Mouse (Mus musculus) embryonic facial prominence, embryonic 12.5 days (tissue): ENCODE measurements around the gene Egfem1. TPM values are rescaled to one million over a fixed set of nuclear protein-coding genes. Genes with fewer than 3 reads are reported as not detected.
A peak's percentile ranks its signal among the peaks of the same experiment; 100 is the strongest.

ENCODE experiments used
- ATAC-seq: fragments of 200-750 bp; cut with Nextera tagmentation; 2 replicates; pipeline ENCODE4 v1.8.0; 2017; ENCODE audit not compliant: insufficient number of reproducible peaks, insufficient read depth, low FRiP score, low TSS enrichment
- H3K27ac ChIP-seq: fragments of 300-500 bp; sonication (generic); 2 replicates; pipeline ENCODE4 v1.5.1; 2016; ENCODE audit warnings: mild to moderate bottlenecking
- H3K27me3 ChIP-seq: fragments of 300-500 bp; sonication (generic); 2 replicates; pipeline ENCODE4 v1.6.1; 2016; ENCODE audit warnings: mild to moderate bottlenecking, moderate library complexity
- H3K36me3 ChIP-seq: fragments of 300-500 bp; sonication (generic); 2 replicates; pipeline ENCODE4 v1.6.1; 2016; ENCODE audit warnings: mild to moderate bottlenecking
- H3K4me1 ChIP-seq: fragments of 300-500 bp; sonication (generic); 2 replicates; pipeline ENCODE4 v1.6.1; 2016
- H3K4me2 ChIP-seq: fragments of 300-500 bp; sonication (generic); replicated peaks from 2 replicates; pipeline ENCODE4 v1.6.1; 2016; ENCODE audit warnings: mild to moderate bottlenecking, moderate library complexity
- H3K4me3 ChIP-seq: fragments of 300-500 bp; sonication (generic); 2 replicates; pipeline ENCODE4 v1.5.1; 2016; ENCODE audit warnings: mild to moderate bottlenecking
- H3K9ac ChIP-seq: fragments of 300-500 bp; sonication (generic); 2 replicates; pipeline ENCODE4 v1.6.1; 2016; ENCODE audit warnings: mild to moderate bottlenecking, moderate library complexity
- H3K9me3 ChIP-seq: fragments of 300-500 bp; sonication (generic); 2 replicates; pipeline ENCODE4 v1.6.1; 2016; ENCODE audit warnings: mild to moderate bottlenecking, moderate library complexity
- WGBS: fragments of 180-500 bp; shearing (Covaris S2); methylation state at CpG from one replicate; pipeline ENCODE4 v1.1.7; 2016; 5-methylcytosine and 5-hydroxymethylcytosine counted together
- polyA plus RNA-seq: library from polyadenylated mRNA; unstranded; fragments of >200 nt; fragmentation: Nextera tagmentation; extraction: Ambion mirVana; gene quantifications from 2 replicates; pipeline ENCODE4 v1.2.1, GENCODE M21; 2016

The Egfem1 gene
- polyA plus RNA-seq, 1 experiment from 2014 or later, result 5.5 TPM

GRCm38 (mm10) chr3:29222414-29222813, 140.6 kb downstream of the Egfem1 start:
- WGBS, result 84% methylated on average over 2 of the region's 2 CpGs
- H3K4me1 ChIP-seq, result no peaks in the 10 kb centered on the region
- no peaks in the 10 kb centered on the region for H3K9me3 ChIP-seq
- no peak overlapping the region for H3K4me3 ChIP-seq
- no peak for ATAC-seq
- H3K27ac ChIP-seq, result no peak overlapping the region
- no peaks in the 10 kb centered on the region for H3K36me3 ChIP-seq
- no peaks in the 10 kb centered on the region for H3K27me3 ChIP-seq
- no peak overlapping the region for H3K9ac ChIP-seq
- no peak overlapping the region for H3K4me2 ChIP-seq

DNA sequence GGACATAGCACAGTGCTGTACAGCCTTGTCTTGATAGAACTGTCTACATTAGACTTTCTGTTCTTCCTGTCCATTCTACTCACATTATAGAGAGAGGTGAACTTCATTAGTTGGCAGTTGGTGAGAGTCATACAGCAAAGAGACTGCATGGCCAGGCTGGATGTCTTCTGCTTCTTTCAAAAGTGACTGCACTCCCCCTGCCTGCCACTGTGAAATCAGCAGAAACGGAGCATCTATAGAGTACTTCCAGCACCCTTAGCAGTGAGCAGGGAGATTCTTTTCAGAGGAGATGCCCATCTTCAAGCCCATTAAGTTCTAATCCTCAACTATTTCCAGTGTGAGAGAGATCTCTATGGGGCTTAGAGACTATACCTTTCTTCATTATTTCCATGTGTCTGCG, 147.9 kb downstream of the Egfem1 start:
- ATAC-seq, result no peak
- H3K9me3 ChIP-seq, result no peaks in the 10 kb centered on the region
- H3K36me3 ChIP-seq, result no peaks in the 10 kb centered on the region
- H3K4me3 ChIP-seq, result no peak overlapping the region
- 50% methylated on average over 2 of the region's 2 CpGs for WGBS
- no peaks in the 10 kb centered on the region for H3K4me1 ChIP-seq
- no peak overlapping the region for H3K4me2 ChIP-seq
- H3K27ac ChIP-seq, result no peak overlapping the region
- H3K9ac ChIP-seq, result no peak overlapping the region
- no peaks in the 10 kb centered on the region for H3K27me3 ChIP-seq

- no peaks in the 10 kb centered on the region for H3K36me3 ChIP-seq
- H3K4me2 ChIP-seq, result no peak overlapping the region
- no peaks in the 10 kb centered on the region for H3K4me1 ChIP-seq
- H3K27ac ChIP-seq, result no peak overlapping the region
- H3K4me3 ChIP-seq, result no peak overlapping the region
- H3K27me3 ChIP-seq, result no peaks in the 10 kb centered on the region
- no peak for ATAC-seq
- H3K9ac ChIP-seq, result no peak overlapping the region
- H3K9me3 ChIP-seq, result no peaks in the 10 kb centered on the region
- WGBS, result 51% methylated on average over 4 of the region's 4 CpGs
Measured at GRCm38 (mm10) chr3:29235477-29235876, 153.7 kb downstream of the Egfem1 start.

- Histone ChIP-seq H3K9me3 (no peaks in the 10 kb centered on the region), H3K27ac (no peak overlapping the region), H3K9ac (no peak overlapping the region), H3K36me3 (no peaks in the 10 kb centered on the region), H3K4me2 (no peak overlapping the region), H3K4me1 (no peaks in the 10 kb centered on the region), H3K27me3 (no peaks in the 10 kb centered on the region), H3K4me3 (no peak overlapping the region)
- 74% methylated on average over 5 of the region's 5 CpGs for WGBS
- ATAC-seq, result no peak
Measured at GRCm38 (mm10) chr3:29236517-29236916, 154.7 kb downstream of the Egfem1 start.

DNA sequence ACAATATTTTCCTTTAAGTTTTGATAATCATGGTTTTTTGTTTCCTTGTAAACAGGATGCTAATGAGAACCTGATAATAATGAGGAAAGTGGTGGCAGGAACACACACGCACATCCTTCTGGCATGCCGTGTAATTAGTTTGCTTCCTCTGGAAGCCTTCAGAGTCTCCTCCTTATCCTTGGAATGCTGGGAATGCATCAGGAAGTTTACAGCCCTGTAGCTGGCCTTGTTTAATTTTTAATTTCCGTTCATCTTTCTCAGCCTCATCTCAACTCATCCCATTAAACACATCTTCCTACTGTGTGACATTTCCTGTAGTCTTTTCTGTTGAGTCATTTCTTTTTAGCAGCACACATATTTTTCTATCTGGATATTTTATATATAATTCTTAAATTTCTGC, 161.8 kb downstream of the Egfem1 start:
- no peak overlapping the region for H3K27ac ChIP-seq
- no peaks in the 10 kb centered on the region for H3K4me1 ChIP-seq
- 22% methylated on average over 3 of the region's 3 CpGs for WGBS
- H3K9ac ChIP-seq, result no peak overlapping the region
- no peaks in the 10 kb centered on the region for H3K36me3 ChIP-seq
- H3K27me3 ChIP-seq, result no peaks in the 10 kb centered on the region
- H3K9me3 ChIP-seq, result no peaks in the 10 kb centered on the region
- no peak overlapping the region for H3K4me3 ChIP-seq
- H3K4me2 ChIP-seq, result no peak overlapping the region
- no peak for ATAC-seq

DNA sequence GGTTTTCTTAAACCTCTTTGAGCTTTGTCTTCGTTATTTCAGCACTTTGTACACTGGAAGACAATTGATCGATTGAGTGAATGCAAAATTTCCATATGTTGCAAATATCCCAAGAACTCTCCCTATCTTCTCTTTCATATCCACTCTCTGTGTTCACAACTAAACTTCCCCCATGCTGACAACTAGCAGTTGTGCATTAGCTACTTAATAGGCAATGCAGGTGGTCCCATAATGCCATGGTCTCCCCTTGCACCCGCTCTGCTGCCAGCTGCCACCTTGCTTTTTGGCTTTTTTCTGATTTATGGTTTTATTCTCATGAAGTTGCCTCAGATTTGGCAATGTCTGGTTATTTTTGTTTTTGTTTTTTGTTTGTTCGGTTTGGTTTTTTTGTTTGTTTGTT, 209.8 kb downstream of the Egfem1 start:
- Histone ChIP-seq H3K9ac (no peak overlapping the region), H3K27ac (no peak overlapping the region), H3K9me3 (no peaks in the 10 kb centered on the region), H3K36me3 (no peaks in the 10 kb centered on the region), H3K27me3 (no peaks in the 10 kb centered on the region), H3K4me3 (no peak overlapping the region), H3K4me1 (no peaks in the 10 kb centered on the region), H3K4me2 (no peak overlapping the region)
- 85% methylated on average over 4 of the region's 4 CpGs for WGBS
- no peak for ATAC-seq

DNA sequence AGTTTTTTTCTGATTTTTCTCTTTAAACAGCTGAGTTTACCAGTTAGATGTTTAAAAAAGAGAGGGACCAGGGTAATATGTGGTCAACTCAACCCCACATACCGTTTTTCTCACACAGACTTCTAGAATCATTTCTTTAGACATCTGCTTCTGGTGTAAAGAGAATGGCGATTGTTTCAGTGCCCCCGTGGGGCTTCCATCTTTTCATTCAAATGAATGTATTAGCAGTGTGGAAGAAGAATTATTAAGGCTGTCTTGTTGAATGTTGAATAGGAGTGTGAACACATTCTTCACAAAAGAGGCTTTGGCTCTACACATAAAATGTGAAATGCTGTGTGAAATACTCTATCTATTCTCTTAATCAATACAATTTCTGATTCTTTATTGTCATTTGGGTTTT, 210.4 kb downstream of the Egfem1 start:
- WGBS, result 75% methylated on average over 3 of the region's 3 CpGs
- H3K27me3 ChIP-seq, result no peaks in the 10 kb centered on the region
- H3K4me2 ChIP-seq, result no peak overlapping the region
- no peaks in the 10 kb centered on the region for H3K36me3 ChIP-seq
- no peak for ATAC-seq
- H3K4me3 ChIP-seq, result no peak overlapping the region
- no peak overlapping the region for H3K27ac ChIP-seq
- H3K9ac ChIP-seq, result no peak overlapping the region
- H3K4me1 ChIP-seq, result no peaks in the 10 kb centered on the region
- H3K9me3 ChIP-seq, result no peaks in the 10 kb centered on the region

DNA sequence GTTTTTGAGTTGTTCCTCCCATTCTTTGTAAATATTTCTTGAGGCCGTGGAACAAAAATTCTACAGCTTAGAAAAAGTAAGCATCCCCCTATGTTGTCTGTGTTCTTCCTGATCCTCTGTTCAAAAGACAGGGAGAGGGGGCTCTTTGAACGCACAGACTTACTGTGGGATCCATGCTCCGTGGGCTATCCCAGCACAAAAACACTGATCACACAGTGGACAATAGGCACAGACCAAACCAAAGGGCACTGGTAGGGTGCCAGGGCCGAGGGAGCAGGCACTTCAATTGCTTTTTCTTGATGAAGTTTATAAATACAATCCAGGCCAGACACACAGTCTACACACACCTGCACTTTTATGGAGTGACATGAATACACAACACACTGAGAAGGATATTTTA, 211.4 kb downstream of the Egfem1 start:
- no peak overlapping the region for H3K4me2 ChIP-seq
- H3K36me3 ChIP-seq, result no peaks in the 10 kb centered on the region
- ATAC-seq, result no peak
- H3K27ac ChIP-seq, result no peak overlapping the region
- H3K4me1 ChIP-seq, result no peaks in the 10 kb centered on the region
- no peaks in the 10 kb centered on the region for H3K27me3 ChIP-seq
- H3K9me3 ChIP-seq, result no peaks in the 10 kb centered on the region
- H3K9ac ChIP-seq, result no peak overlapping the region
- 81% methylated on average over 4 of the region's 4 CpGs for WGBS
- H3K4me3 ChIP-seq, result no peak overlapping the region

GRCm38 (mm10) chr3:29342223-29342791, 260.5 kb downstream of the Egfem1 start:
- Histone ChIP-seq H3K4me1 (no peaks in the 10 kb centered on the region), H3K4me2 (no peak overlapping the region), H3K27ac (no peak overlapping the region), H3K9ac (no peak overlapping the region), H3K36me3 (no peaks in the 10 kb centered on the region), H3K27me3 (no peaks in the 10 kb centered on the region), H3K9me3 (no peaks in the 10 kb centered on the region), H3K4me3 (no peak overlapping the region)
- WGBS, result 71% methylated on average over 3 of the region's 3 CpGs
- ATAC-seq, result no peak

- no peak overlapping the region for H3K9ac ChIP-seq
- no peaks in the 10 kb centered on the region for H3K9me3 ChIP-seq
- no peak overlapping the region for H3K27ac ChIP-seq
- 71% methylated on average over 3 of the region's 3 CpGs for WGBS
- H3K4me1 ChIP-seq, result no peaks in the 10 kb centered on the region
- no peaks in the 10 kb centered on the region for H3K36me3 ChIP-seq
- no peak overlapping the region for H3K4me2 ChIP-seq
- ATAC-seq, result no peak
- H3K27me3 ChIP-seq, result no peaks in the 10 kb centered on the region
- H3K4me3 ChIP-seq, result no peak overlapping the region
Measured at GRCm38 (mm10) chr3:29345805-29346204, 264.0 kb downstream of the Egfem1 start.

DNA sequence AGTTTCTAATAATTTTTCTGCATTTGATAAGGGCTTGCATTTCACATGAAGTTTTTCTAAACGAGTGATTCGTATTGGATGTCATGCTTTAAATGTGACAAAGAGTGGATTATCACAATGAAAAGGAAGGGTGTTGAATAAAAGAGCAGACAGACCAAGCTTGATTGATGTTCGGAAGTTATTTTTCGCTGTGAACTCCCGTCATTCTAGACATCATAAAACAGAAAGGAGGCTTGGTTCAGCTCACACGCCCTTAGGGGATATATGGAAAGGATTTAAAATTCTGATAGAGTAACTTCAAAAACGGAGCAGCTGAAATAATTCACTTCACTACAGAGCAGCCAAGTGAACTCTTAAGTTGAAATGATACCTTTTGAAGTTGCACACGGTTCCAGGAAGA, 285.1 kb downstream of the Egfem1 start:
- Histone ChIP-seq H3K4me2 (no peak overlapping the region), H3K36me3 (no peaks in the 10 kb centered on the region), H3K27me3 (no peaks in the 10 kb centered on the region), H3K9me3 (no peaks in the 10 kb centered on the region), H3K27ac (no peak overlapping the region), H3K9ac (no peak overlapping the region), H3K4me3 (no peak overlapping the region), H3K4me1 (no peaks in the 10 kb centered on the region)
- 49% methylated on average over 8 of the region's 8 CpGs for WGBS
- no peak for ATAC-seq

GRCm38 (mm10) chr3:29370519-29370918, 288.7 kb downstream of the Egfem1 start:
- no peak overlapping the region for H3K9ac ChIP-seq
- H3K4me2 ChIP-seq, result no peak overlapping the region
- 62% methylated on average over 5 of the region's 5 CpGs for WGBS
- H3K36me3 ChIP-seq, result no peaks in the 10 kb centered on the region
- no peaks in the 10 kb centered on the region for H3K9me3 ChIP-seq
- no peak for ATAC-seq
- no peak overlapping the region for H3K27ac ChIP-seq
- H3K4me1 ChIP-seq, result no peaks in the 10 kb centered on the region
- no peaks in the 10 kb centered on the region for H3K27me3 ChIP-seq
- no peak overlapping the region for H3K4me3 ChIP-seq

DNA sequence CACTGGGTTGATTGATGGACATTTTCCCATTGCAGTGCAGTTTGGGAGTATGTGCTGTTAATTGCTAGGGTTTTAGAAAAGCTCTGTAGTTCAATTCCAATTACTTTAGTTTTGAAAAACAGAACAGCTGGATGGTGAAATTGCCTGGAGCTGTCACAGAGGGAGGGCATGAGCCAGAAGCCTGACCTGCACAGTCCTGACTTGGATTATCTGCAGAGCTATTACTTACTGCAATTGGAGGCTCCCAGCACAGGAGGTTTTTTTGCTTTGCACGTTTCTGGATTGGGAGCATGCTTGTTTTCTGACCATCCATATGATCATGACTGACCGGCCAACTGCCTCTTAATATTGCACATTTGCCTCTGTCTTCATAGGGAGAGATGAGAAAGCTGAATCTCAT, 299.4 kb downstream of the Egfem1 start:
- 39% methylated on average over 2 of the region's 2 CpGs for WGBS
- Histone ChIP-seq H3K9me3 (no peaks in the 10 kb centered on the region), H3K4me2 (no peak overlapping the region), H3K9ac (no peak overlapping the region), H3K4me1 (no peaks in the 10 kb centered on the region), H3K4me3 (no peak overlapping the region), H3K27me3 (no peaks in the 10 kb centered on the region), H3K27ac (no peak overlapping the region), H3K36me3 (no peaks in the 10 kb centered on the region)
- peak; percentile 72; the same call in 1 of the 2 replicates for ATAC-seq
